Mouse (Mus musculus): Measurements from ENCODE around the gene Gm20388. TPM values are rescaled to one million over a fixed set of nuclear protein-coding genes. Genes with fewer than 3 reads are reported as not detected.

The Gm20388 gene
- polyA plus RNA-seq, 2 experiments, result 8.5 TPM; not detected in 1

DNA sequence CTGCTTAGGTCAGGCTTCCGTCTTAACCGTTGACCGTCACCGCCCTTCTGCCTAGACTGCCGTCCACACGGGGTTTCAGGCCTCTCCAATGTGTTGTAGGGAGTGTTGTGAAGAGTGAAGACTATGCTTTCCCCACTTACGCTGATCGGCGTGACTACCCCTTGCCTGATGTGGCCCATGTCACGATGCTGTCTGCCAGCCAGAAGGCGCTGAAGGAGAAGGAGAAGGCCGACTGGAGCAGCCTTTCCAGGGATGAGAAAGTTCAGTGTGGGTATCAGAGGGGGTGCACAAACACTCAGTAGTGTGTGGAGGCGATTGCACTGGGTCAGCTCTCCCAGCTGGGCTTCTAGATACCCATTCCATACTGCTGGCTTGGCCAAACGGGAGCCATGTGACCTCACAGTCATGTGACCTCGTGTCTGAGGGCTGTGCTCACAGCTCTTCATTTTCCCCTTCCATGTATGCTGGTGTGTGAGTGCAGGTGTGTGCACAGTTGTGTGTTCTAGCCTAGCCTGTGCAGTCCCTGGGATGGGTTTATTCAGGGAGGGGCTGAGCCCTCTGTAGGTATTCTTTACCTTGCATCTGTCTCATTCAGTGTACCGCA, 762.1 kb downstream of the Gm20388 start:
- no peaks in the 10 kb centered on the region for H3K9me3 ChIP-seq (ENCODE audit: control insufficient read depth, low read length)
- peaks cover 0 to 3% of the 10 kb centered on the region in 2 experiments; a peak in 3 of 4 replicates for H3K4me1 ChIP-seq (replicated peaks; ENCODE audit: control insufficient read depth in 2 of 2, insufficient read depth in 2 of 2, low read length in 1 of 2)
- DNase-seq (ENCODE audit: low read depth in 3 of 3, low spot score in 3 of 3) (no peak), ATAC-seq (ENCODE audit: insufficient read depth) (no peak)
- 87% methylated on average over 16 of the region's 16 CpGs for WGBS (ENCODE audit: insufficient replicate concordance)
- no peak for TF ChIP-seq CTCF (IDR thresholded peaks at IDR 0.05; ENCODE audit: low read depth)
- no peak for TF ChIP-seq EP300 (IDR thresholded peaks at IDR 0.05; ENCODE audit: low read depth)
- no peak overlapping the region for H3K4me3 ChIP-seq (ENCODE audit: insufficient read depth in 1 of 2, low read depth in 2 of 2, low read length in 2 of 2)
- peaks cover 39% of the 10 kb centered on the region for H3K36me3 ChIP-seq (replicated peaks; ENCODE audit: control insufficient read depth, insufficient read depth, low read depth)
- H3K27ac ChIP-seq, result no peak overlapping the region
- no peak overlapping the region for H3K4me2 ChIP-seq (ENCODE audit: low read depth)
- H3K27me3 ChIP-seq (ENCODE audit: control insufficient read depth, insufficient read depth, low read length), result no peaks in the 10 kb centered on the region
- no peak overlapping the region for H3K9ac ChIP-seq (replicated peaks)

DNA sequence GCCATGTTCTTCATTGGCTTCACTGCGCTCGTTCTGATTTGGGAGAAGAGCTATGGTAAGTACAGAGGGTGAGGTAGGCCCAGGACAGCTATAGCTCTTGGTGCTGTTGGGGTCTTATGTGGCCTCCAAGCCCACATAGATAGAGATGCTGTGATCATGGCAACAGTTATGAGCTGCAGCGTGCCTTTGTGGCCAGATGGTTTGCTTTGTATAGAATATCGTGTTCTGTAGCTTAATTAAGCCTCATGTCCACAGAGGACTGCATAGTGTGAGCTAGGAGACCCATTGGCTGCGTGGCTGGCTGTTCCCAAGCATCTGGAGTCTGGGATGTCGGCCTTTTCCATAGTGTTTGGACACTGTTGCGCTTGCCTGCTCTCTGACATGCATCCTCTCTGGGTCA, 762.7 kb downstream of the Gm20388 start:
- H3K4me3 ChIP-seq (ENCODE audit: insufficient read depth in 1 of 2, low read depth in 2 of 2, low read length in 2 of 2), result no peak overlapping the region
- 92% methylated on average over 7 of the region's 7 CpGs for WGBS (ENCODE audit: insufficient replicate concordance)
- ATAC-seq (ENCODE audit: insufficient read depth) (no peak), DNase-seq (ENCODE audit: low read depth in 3 of 3, low spot score in 3 of 3) (no peak)
- H3K4me2 ChIP-seq (ENCODE audit: low read depth), result no peak overlapping the region
- no peaks in the 10 kb centered on the region for H3K27me3 ChIP-seq (ENCODE audit: control insufficient read depth, insufficient read depth, low read length)
- H3K27ac ChIP-seq, result no peak overlapping the region
- peaks cover 0 to 3% of the 10 kb centered on the region in 2 experiments; a peak in 3 of 4 replicates for H3K4me1 ChIP-seq (replicated peaks; ENCODE audit: control insufficient read depth in 2 of 2, insufficient read depth in 2 of 2, low read length in 1 of 2)
- no peaks in the 10 kb centered on the region for H3K9me3 ChIP-seq (ENCODE audit: control insufficient read depth, low read length)
- peaks cover 39% of the 10 kb centered on the region for H3K36me3 ChIP-seq (replicated peaks; ENCODE audit: control insufficient read depth, insufficient read depth, low read depth)
- H3K9ac ChIP-seq (replicated peaks), result no peak overlapping the region
- TF ChIP-seq CTCF (IDR thresholded peaks at IDR 0.05; ENCODE audit: low read depth) (no peak), EP300 (IDR thresholded peaks at IDR 0.05; ENCODE audit: low read depth) (no peak)

DNA sequence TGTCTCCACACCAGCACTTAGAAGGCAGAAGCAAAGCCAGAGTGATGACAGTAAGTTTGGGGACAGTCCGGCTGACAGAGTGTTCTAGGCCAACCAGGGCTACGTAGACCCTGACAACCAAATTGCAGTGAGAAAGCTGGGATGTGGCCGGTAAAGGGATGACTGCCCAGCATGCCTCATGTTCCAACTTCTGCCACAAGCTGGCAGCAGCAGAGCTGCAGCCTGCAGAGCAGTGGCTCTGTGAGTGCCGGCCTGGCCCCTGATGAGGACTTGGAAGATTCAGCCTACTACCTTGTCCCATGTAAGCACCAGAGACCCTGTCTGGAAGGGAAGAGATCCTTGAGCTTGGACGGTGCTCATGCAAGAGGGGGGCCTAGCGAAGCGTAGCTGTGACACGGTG, 765.1 kb downstream of the Gm20388 start:
- peaks cover 31% of the 10 kb centered on the region for H3K36me3 ChIP-seq (replicated peaks; ENCODE audit: control insufficient read depth, insufficient read depth, low read depth)
- no peaks in the 10 kb centered on the region for H3K9me3 ChIP-seq (ENCODE audit: control insufficient read depth, low read length)
- no peaks in the 10 kb centered on the region for H3K27me3 ChIP-seq (ENCODE audit: control insufficient read depth, insufficient read depth, low read length)
- WGBS (ENCODE audit: insufficient replicate concordance), result 74% methylated on average over 8 of the region's 8 CpGs
- no peak overlapping the region for H3K4me2 ChIP-seq (ENCODE audit: low read depth)
- no peak overlapping the region for H3K4me3 ChIP-seq (ENCODE audit: insufficient read depth in 1 of 2, low read depth in 2 of 2, low read length in 2 of 2)
- no peak overlapping the region for H3K9ac ChIP-seq (replicated peaks)
- H3K4me1 ChIP-seq (replicated peaks; ENCODE audit: control insufficient read depth in 2 of 2, insufficient read depth in 2 of 2, low read length in 1 of 2), result peaks cover 5 to 9% of the 10 kb centered on the region in 2 experiments
- ATAC-seq (ENCODE audit: insufficient read depth), result no peak
- no peak for DNase-seq (ENCODE audit: low read depth in 3 of 3, low spot score in 3 of 3)
- no peak overlapping the region for H3K27ac ChIP-seq
- TF ChIP-seq EP300 (IDR thresholded peaks at IDR 0.05; ENCODE audit: low read depth) (no peak), CTCF (IDR thresholded peaks at IDR 0.05; ENCODE audit: low read depth) (peak; percentile 24; the same call in 1 of the 2 replicates)

DNA sequence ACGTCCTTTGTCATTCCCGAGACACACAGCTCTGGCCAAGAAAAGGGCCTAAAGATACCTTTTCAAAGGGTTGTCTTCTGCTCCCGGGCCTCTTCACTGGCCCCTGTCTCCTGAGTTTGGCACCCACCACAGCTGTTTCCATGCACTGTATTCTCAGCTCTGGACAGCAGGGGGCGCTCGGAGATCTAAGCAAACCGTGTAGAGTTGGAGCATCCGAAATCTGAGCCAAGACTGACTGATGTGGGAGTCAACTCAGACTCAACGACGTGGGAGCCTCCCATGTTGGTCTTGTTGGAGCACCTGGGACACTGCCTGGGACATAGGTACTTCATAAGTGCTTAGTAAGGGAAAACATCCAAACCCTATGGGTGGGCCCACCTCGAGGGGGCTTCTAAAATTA, 767.8 kb downstream of the Gm20388 start:
- no peak overlapping the region for H3K9ac ChIP-seq (replicated peaks)
- no peak overlapping the region for H3K4me3 ChIP-seq (ENCODE audit: insufficient read depth in 1 of 2, low read depth in 2 of 2, low read length in 2 of 2)
- DNase-seq (ENCODE audit: low read depth in 3 of 3, low spot score in 3 of 3) (peak in 2 of 3 experiments; percentile 43 to 59), ATAC-seq (ENCODE audit: insufficient read depth) (0 out of 2 replicates have a peak, but pooled peaks have one; percentile 26)
- H3K4me2 ChIP-seq (ENCODE audit: low read depth), result no peak overlapping the region
- H3K27ac ChIP-seq, result no peak overlapping the region
- no peaks in the 10 kb centered on the region for H3K27me3 ChIP-seq (ENCODE audit: control insufficient read depth, insufficient read depth, low read length)
- no peaks in the 10 kb centered on the region for H3K9me3 ChIP-seq (ENCODE audit: control insufficient read depth, low read length)
- H3K36me3 ChIP-seq (replicated peaks; ENCODE audit: control insufficient read depth, insufficient read depth, low read depth), result peaks cover 6% of the 10 kb centered on the region
- TF ChIP-seq CTCF (IDR thresholded peaks at IDR 0.05; ENCODE audit: low read depth) (peak; percentile 96), EP300 (IDR thresholded peaks at IDR 0.05; ENCODE audit: low read depth) (no peak)
- WGBS (ENCODE audit: insufficient replicate concordance), result 13% methylated on average over 10 of the region's 10 CpGs
- peaks cover 5 to 9% of the 10 kb centered on the region in 2 experiments for H3K4me1 ChIP-seq (replicated peaks; ENCODE audit: control insufficient read depth in 2 of 2, insufficient read depth in 2 of 2, low read length in 1 of 2)

DNA sequence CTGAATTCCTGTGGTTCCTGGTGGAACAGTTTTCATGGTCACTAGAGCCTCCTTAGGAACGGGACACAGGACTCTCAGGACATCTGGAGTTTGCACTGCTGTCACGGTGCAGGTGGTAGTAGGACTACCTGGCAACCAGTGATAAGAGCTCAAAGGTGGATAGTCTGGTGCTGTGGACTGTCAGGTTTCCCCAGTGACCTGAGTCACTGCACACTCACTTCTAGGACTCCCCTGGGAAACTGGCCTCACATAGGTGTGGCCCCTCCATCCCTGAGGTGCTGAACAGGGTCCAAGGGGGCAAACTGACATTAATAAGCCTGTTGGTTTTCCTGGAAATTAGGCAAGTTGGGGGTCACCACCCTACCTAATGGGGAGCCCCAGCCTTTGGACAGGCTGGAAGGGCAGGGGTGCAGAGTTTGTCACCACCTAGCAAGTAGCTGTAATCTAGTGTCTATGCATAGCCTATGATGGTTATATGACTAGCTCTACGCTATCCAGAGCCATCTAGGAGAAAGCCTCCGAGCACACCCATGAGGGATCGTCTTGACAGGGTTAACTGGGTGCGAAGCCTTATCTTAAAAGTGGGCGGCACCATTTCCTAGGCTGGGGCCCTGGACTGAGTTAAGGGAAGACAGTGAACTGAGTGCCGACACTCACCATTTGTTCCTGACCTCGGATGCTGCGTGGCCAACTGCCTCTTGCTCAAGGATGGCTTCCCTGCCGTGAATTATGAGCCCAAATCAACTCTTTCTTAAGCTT, 769.2 kb downstream of the Gm20388 start:
- Histone ChIP-seq H3K36me3 (replicated peaks; ENCODE audit: control insufficient read depth, insufficient read depth, low read depth) (no peaks in the 10 kb centered on the region; the same call in 1 of the 2 replicates), H3K4me1 (replicated peaks; ENCODE audit: control insufficient read depth in 2 of 2, insufficient read depth in 2 of 2, low read length in 1 of 2) (peaks cover 5 to 9% of the 10 kb centered on the region in 2 experiments), H3K9ac (replicated peaks) (no peak overlapping the region), H3K4me2 (ENCODE audit: low read depth) (no peak overlapping the region), H3K27ac (no peak overlapping the region), H3K4me3 (ENCODE audit: insufficient read depth in 1 of 2, low read depth in 2 of 2, low read length in 2 of 2) (no peak overlapping the region), H3K9me3 (ENCODE audit: control insufficient read depth, low read length) (no peaks in the 10 kb centered on the region), H3K27me3 (ENCODE audit: control insufficient read depth, insufficient read depth, low read length) (no peaks in the 10 kb centered on the region)
- DNase-seq (ENCODE audit: low read depth in 3 of 3, low spot score in 3 of 3) (no peak), ATAC-seq (ENCODE audit: insufficient read depth) (peak; percentile 62)
- TF ChIP-seq CTCF (IDR thresholded peaks at IDR 0.05; ENCODE audit: low read depth) (no peak), EP300 (IDR thresholded peaks at IDR 0.05; ENCODE audit: low read depth) (no peak)
- 13% methylated on average over 11 of the region's 11 CpGs for WGBS (ENCODE audit: insufficient replicate concordance)

All from liver, embryonic 14.5 days (tissue).